Mouse (Mus musculus): Measurements from ENCODE around the gene Reep1.
"Not testable (repeated sequence)": the region's sequence is repeated elsewhere in the genome, so short reads cannot be mapped to it uniquely, and the experiment has no call there.

Reep1 gene

DNA sequence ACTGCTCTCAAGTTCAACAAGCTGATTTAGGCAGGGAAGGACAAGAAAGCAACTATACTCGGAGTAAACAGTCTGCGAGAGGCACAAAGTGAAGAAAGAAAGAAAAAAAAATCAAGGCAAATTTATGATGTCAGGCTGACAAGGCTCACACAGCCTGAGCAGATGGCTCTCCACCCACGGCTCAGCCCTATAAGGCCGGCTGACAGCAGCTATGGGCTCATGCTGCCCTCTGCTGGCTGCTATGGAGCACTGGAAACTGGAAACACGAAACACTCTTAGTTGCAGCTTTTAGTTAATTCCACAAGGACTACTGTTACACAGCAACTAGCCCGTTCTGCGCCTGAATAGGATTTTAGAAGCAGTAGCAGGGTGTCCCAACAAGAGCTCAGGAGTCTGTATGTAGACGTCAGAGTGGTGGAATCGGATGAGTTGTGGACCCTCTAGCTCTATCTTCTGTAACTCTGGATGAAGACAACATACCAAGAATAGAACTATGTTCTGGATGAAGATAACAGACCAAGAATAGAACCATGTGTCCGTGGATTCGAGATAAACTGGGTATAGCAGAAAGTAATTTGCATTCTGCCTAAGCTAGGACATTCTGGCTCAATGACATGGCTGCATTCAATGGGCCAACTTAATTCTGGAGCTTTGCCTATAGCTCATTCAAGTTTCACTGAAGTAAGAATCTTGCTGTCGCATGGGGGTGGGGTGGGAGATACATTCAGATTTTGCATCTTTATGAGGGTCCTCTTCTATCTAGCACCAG lies 96.9 kb downstream of the Reep1 start:
- ChIA-PET CTCF (interaction anchor here (0.5 to 2.0 kb wide), 47 partner anchors 9 to 660 kb away, joined by 3 to 10 read pairs (median 4); partner anchors contain the start of genes Rmnd5a (in 1 of the 4) and Thnsl2 (in 1 of the 4)), POLR2A (interaction anchor here (0.6 to 1.4 kb wide), 15 partner anchors 14 to 297 kb away, joined by 3 to 8 read pairs (median 3); partner anchors contain the start of genes Immt (in 2 of the 4), Chmp3 (in 1 of the 4) and Kdm3a (in 1 of the 4))

GRCm38 (mm10) chr6:71806713-71807112 lies 99.4 kb downstream of the Reep1 start:
- ChIA-PET POLR2A (interaction anchor here in 1 of 4 experiments (1.1 kb wide), 1 partner anchor 17 kb away, joined by 3 read pairs; no protein-coding TSS in a partner anchor), CTCF (no interaction called here)

DNA sequence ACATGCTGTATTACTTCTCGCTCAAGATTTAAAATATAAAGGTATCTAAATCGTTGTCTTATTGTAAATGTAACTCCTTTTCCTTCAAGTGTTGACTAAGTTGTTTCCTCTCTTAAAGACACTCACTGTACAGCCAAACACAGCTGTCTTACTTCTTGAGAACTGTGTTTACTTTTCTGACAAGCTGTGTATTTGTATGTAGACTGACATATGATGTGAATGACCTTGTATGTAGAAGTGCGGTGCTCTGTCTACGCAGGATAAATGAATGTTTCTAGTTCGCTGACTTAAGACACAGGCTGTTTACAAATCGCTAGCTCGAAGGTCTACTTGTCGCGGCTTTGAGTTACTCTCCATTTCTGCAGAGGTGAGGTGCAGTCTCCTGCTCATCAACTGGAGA lies 102.5 kb downstream of the Reep1 start:
- POLR2A ChIA-PET = interaction anchor here in 3 of 4 experiments (0.8 to 2.7 kb wide), 9 partner anchors 8 to 369 kb away, joined by 3 to 13 read pairs (median 4); partner anchors contain the start of genes Immt (in 1 of the 3) and Rmnd5a (in 1 of the 3)

GRCm38 (mm10) chr6:71812820-71813219 lies 105.5 kb downstream of the Reep1 start:
- ChIA-PET POLR2A (interaction anchor here in 2 of 4 experiments (0.9 to 1.1 kb wide), 3 partner anchors 11 to 372 kb away, joined by 3 to 4 read pairs (median 4); partner anchors contain the start of gene Rmnd5a (in 1 of the 2)), CTCF (interaction anchor here in 2 of 4 experiments (1.1 kb wide), 2 partner anchors 8 to 9 kb away, joined by 3 read pairs; no protein-coding TSS in a partner anchor)

More for the DNA sequence above, 102.5 kb downstream of the Reep1 start:
- CTCF ChIA-PET = no interaction called here

DNA sequence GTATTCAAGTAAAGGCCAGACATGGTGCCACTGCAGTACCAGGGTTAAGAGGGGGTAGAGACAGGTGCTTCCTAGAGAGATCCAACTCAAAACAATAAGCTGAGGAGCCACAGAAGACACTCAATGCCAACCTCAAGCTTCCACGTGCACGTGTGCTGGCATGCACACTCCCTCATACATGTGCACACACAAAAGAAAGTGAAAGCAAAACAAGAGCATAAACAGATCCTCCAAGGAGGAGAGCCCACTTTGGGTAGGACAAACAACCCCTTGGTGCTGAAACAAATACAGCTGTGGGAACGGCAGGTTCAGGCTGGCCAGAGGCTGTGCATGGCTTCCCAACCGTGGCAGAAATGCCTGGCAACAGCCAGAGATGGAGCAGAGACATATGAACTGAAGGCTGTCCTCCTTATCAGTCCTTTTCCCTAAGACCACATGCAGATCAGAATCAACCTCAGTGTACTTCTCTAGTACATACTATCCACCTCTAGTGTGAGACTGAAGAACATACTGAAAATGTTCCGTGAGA lies 112.5 kb downstream of the Reep1 start:
- POLR2A ChIA-PET = interaction anchor here in 1 of 4 experiments (0.6 kb wide), 1 partner anchor 9 kb away, joined by 4 read pairs; no protein-coding TSS in a partner anchor
- CTCF ChIA-PET = interaction anchor here in 1 of 4 experiments (1.5 kb wide), 1 partner anchor 16 kb away, joined by 3 read pairs; no protein-coding TSS in a partner anchor

- ChIA-PET POLR2A (interaction anchor here (0.6 to 3.6 kb wide), 60 partner anchors 8 to 1133 kb away, joined by 3 to 19 read pairs (median 5); partner anchors contain the start of genes Kdm3a (in 3 of the 4), Chmp3 (in 2 of the 4), Krcc1 (in 2 of the 4) and Mat2a (in 1 of the 4)), CTCF (interaction anchor here in 2 of 4 experiments (0.9 to 1.4 kb wide), 3 partner anchors 19 to 551 kb away, joined by 3 to 8 read pairs (median 4); no protein-coding TSS in a partner anchor)
Measured at GRCm38 (mm10) chr6:71823085-71823484, 115.7 kb downstream of the Reep1 start.

- ChIA-PET POLR2A (interaction anchor here (0.6 to 3.6 kb wide), 73 partner anchors 8 to 1133 kb away, joined by 3 to 19 read pairs (median 4); partner anchors contain the start of genes Kdm3a (in 3 of the 4), Chmp3 (in 2 of the 4), Krcc1 (in 2 of the 4) and Thnsl2 (in 2 of the 4)), CTCF (interaction anchor here in 2 of 4 experiments (0.5 to 1.4 kb wide), 4 partner anchors 19 to 551 kb away, joined by 3 to 8 read pairs (median 4); no protein-coding TSS in a partner anchor)
Measured at GRCm38 (mm10) chr6:71823488-71823887, 116.1 kb downstream of the Reep1 start.

DNA sequence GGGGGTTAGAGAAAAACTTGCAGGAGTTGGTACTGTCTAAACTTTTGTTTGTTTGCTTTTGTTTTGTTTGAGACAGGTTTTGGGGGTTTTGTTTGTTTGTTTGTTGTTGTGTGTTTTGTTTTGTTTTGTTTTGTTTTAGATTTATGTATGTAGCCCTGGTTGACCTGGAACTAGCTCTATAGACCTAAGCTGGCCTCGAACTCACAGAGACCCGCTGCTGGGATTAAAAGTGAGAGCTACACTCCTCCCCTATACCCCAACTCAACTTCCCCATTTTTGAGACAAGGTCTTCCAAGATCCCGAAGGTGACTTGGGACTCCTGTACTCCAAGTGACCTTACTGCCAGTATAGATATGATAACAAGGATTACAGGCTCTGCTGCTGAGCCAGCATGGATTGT lies 116.6 kb downstream of the Reep1 start:
- ChIA-PET CTCF (interaction anchor here in 2 of 4 experiments (0.5 to 1.4 kb wide), 4 partner anchors 19 to 551 kb away, joined by 3 to 8 read pairs (median 4); no protein-coding TSS in a partner anchor), POLR2A (interaction anchor here (0.6 to 3.6 kb wide), 72 partner anchors 8 to 1132 kb away, joined by 3 to 19 read pairs (median 4); partner anchors contain the start of genes Kdm3a (in 3 of the 4), Chmp3 (in 2 of the 4), Krcc1 (in 2 of the 4) and Thnsl2 (in 2 of the 4))

GRCm38 (mm10) chr6:71826869-71827268 lies 119.5 kb downstream of the Reep1 start, which contains the start of gene Mrpl35:
Mrpl35 (minus strand) TSS chr6:71826969.
- CTCF ChIA-PET = no interaction called here
- POLR2A ChIA-PET = no interaction called here

GRCm38 (mm10) chr6:71829768-71830167 lies 122.4 kb downstream of the Reep1 start:
- POLR2A ChIA-PET = interaction anchor here in 3 of 4 experiments (0.7 to 3.7 kb wide), 13 partner anchors 10 to 605 kb away, joined by 3 to 16 read pairs (median 4); partner anchors contain the start of genes Kdm3a (in 2 of the 3), Chmp3 (in 1 of the 3), Polr1a (in 1 of the 3) and Ptcd3 (in 1 of the 3)
- CTCF ChIA-PET = no interaction called here

DNA sequence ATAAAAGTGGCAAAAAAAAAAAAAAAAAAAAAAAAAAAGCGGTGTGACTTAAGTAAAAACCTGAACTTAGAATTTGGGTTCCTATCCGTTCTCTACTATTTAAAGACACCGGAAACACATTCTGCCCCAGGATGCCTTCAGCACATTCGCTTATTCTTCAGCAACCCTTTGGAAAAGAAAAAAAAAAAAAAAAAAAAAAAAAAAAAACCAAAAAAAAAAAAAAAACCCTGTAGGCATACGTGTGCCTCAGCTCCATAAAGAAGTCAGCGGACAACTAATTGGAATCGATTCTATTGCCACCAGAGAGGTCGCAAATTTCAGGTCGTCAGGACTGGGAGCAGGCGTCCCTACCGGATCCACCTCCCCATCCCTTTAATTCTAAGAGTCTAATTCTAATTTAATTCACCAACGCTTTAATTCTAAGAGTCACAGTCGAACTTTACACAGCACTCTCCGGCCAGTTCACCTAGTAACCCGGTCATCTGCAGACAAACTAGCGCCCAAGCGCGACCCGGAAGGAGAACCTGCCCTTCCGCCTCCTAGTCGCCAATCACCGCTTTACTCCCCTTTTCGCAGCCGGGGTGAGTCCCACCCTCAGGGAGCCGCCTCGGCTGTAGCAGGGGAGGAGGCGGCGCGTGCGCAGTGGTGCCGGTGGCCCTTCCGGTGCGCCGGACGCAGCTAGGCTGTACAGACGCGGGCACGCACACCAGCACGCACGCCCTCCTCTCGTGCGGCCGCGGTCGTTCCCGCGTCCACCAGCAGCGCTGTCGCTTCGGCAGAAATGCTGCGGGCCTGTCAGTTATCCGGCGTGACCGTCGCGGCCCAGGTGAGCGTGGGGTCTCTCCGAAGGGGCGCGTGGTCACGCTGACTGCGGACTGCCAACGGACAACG lies 123.6 kb downstream of the Reep1 start, which contains the start of gene Immt:
Gene Immt, plus strand, starts transcription at position 642 of the 891 bp plus-strand sequence.
- CTCF ChIA-PET = interaction anchor here in 1 of 4 experiments (0.7 kb wide), 1 partner anchor 382 kb away, joined by 3 read pairs; no protein-coding TSS in a partner anchor
- POLR2A ChIA-PET = interaction anchor here (0.5 to 3.7 kb wide), 46 partner anchors 7 to 1023 kb away, joined by 3 to 19 read pairs (median 4); partner anchors contain the start of genes Kdm3a (in 3 of the 4), Krcc1 (in 2 of the 4), Polr1a (in 2 of the 4) and Ptcd3 (in 2 of the 4)

DNA sequence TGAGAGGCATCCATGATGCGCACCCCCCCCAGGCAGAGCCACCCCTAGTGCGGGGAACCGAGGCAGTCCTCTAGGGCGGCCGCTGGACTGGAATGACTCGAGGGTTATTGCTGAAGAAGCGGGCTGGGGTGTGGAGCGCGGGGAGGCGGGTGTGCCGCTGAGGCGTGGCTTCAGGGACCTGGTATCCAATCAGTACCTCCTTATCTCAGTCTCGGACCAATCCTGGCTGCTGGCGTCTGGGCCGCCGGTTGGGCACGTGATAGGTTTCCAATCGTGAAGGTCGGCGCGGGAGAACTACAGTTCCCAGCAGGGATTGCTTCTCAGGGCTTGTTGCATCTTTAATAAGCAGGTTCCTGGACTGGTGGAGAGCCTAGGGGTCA lies 124.2 kb downstream of the Reep1 start:
- POLR2A ChIA-PET = interaction anchor here in 3 of 4 experiments (0.6 to 3.7 kb wide), 33 partner anchors 8 to 561 kb away, joined by 3 to 19 read pairs (median 5); partner anchors contain the start of genes Kdm3a (in 3 of the 3), Krcc1 (in 2 of the 3), Polr1a (in 2 of the 3) and Ptcd3 (in 2 of the 3)

DNA sequence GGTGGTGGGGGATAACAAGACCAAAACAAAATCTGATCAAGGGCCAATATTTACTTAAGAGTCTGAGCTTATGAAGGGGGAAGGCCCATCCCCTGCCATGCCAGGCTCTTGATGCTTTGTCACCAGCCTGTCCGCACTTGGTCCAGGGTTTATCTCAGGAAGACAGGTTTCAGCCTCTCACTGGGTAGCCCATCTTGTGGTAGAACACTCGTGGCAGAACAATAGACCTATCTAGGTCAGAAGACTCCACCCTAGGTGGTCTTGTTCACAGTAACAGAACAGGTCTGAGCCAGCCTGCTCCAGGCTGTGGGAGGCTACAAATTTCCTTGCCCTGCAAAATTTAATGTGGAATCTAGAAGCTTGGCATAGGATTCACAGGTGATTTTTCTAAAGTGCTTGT lies 129.4 kb downstream of the Reep1 start:
- POLR2A ChIA-PET = interaction anchor here in 3 of 4 experiments (1.0 to 3.9 kb wide), 20 partner anchors 9 to 566 kb away, joined by 3 to 18 read pairs (median 4); partner anchors contain the start of genes Kdm3a (in 3 of the 3), Polr1a (in 2 of the 3), Ptcd3 (in 2 of the 3) and Krcc1 (in 1 of the 3)
- CTCF ChIA-PET = interaction anchor here in 1 of 4 experiments (0.5 to 1.1 kb wide), 2 partner anchors 11 to 32 kb away, joined by 4 read pairs; no protein-coding TSS in a partner anchor

More for the DNA sequence above, 124.2 kb downstream of the Reep1 start:
- CTCF ChIA-PET = no interaction called here

DNA sequence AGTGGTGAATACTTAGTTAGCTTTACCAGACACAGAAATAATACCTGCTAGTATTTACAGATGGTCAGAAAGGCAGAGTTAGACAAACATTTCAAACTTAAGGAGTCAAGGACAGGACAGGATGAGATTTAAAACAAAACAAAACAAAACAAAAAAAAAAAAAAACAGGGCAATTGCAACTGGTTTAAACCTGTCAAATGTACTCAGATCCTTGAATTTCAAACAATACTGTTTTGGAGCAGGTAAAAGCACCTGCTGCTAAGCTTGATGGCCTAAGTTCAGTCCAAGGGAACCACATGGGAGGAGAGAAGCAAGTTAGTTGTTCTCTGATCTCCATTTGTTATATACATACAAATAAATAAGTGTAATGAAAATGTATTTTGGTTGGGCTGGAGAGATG lies 132.5 kb downstream of the Reep1 start:
- ChIA-PET POLR2A (interaction anchor here (0.6 to 2.3 kb wide), 13 partner anchors 8 to 708 kb away, joined by 3 to 10 read pairs (median 3); partner anchors contain the start of genes Immt (in 1 of the 4), Polr1a (in 1 of the 4) and Ptcd3 (in 1 of the 4)), CTCF (no interaction called here)

GRCm38 (mm10) chr6:71840597-71841290 lies 133.4 kb downstream of the Reep1 start:
- ChIA-PET CTCF (no interaction called here), POLR2A (interaction anchor here in 2 of 4 experiments (0.6 to 1.2 kb wide), 4 partner anchors 10 to 45 kb away, joined by 3 to 7 read pairs (median 4); partner anchors contain the start of gene Immt (in 1 of the 2))

DNA sequence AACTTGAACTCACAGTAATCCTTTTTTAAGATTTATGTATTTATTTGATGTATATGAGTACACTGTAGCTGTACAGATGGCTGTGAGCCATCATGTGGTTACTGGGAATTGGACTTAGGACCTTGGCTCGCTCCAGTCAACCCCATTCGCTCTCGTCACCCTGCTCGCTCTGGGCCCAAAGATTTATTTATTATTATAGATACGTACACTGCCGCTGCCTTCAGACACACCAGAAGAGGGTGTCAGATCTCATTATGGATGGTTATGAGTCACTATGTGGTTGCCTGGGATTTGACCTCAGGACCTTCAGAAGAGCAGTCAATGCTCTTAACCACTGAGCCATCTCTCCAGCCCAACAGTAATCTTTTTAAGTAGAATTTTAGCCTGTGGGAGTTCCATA lies 139.5 kb downstream of the Reep1 start:
- CTCF ChIA-PET = not testable (repeated sequence)
- POLR2A ChIA-PET = interaction anchor here in 2 of 4 experiments (0.7 to 2.9 kb wide), 4 partner anchors 10 to 16 kb away, joined by 4 to 10 read pairs (median 6); partner anchors contain the start of gene Immt (in 1 of the 2)

All from embryonic stem cell, embryonic (primary cell).